Mouse (Mus musculus): ENCODE measurements around the gene Tmod2. TPM values are rescaled to one million over a fixed set of nuclear protein-coding genes. Genes with fewer than 3 reads are reported as not detected.
A peak's percentile ranks its signal among the peaks of the same experiment; 100 is the strongest.

The Tmod2 gene
- total and polyA plus RNA-seq, 3 experiments, result 0.16 to 1.7 (median 0.17) TPM

- H3K4me3 ChIP-seq (replicated peaks in 1 of 3; ENCODE audit: low read depth in 2 of 3, low read length in 2 of 3, poor library complexity in 1 of 3), result no peak overlapping the region
- H3K79me2 ChIP-seq (replicated peaks; ENCODE audit: control insufficient read depth, extremely low read depth, insufficient read depth, poor library complexity, severe bottlenecking), result peaks cover 39% of the 10 kb centered on the region
- no peaks in the 10 kb centered on the region for H3K27me3 ChIP-seq (replicated peaks)
- H3K27ac ChIP-seq (ENCODE audit: insufficient read depth, low read depth), result no peak overlapping the region
- H3K9me3 ChIP-seq (replicated peaks; ENCODE audit: low read length), result peaks cover 2% of the 10 kb centered on the region
- dilution Hi-C loops (cut with MboI; ENCODE audit: extremely low pct_ligation_motif_present, extremely low pct_unique_long_range_greater_than_20kb, low sequenced_read_pairs) (no loop called here), in situ Hi-C loops (cut with MboI; ENCODE audit: low pct_ligation_motif_present, low pct_unique_long_range_greater_than_20kb, low sequenced_read_pairs) (no loop called here)
- H3K4me2 ChIP-seq (ENCODE audit: insufficient read depth, low read depth, poor library complexity, severe bottlenecking), result peak overlapping the region; percentile 34; the same call in 1 of the 2 replicates
- H3K4me1 ChIP-seq (ENCODE audit: control insufficient read depth in 1 of 2, insufficient read depth in 2 of 2), result peaks cover 23 to 43% of the 10 kb centered on the region in 2 experiments
- TF ChIP-seq GABPA (IDR thresholded peaks at IDR 0.05; ENCODE audit: insufficient replicate concordance, low read depth, low read length) (no peak), HCFC1 (IDR thresholded peaks at IDR 0.05; ENCODE audit: low read depth, low read length) (no peak), TCF12 (IDR thresholded peaks at IDR 0.05; ENCODE audit: low read depth, low read length) (no peak), ZC3H11A (IDR thresholded peaks at IDR 0.05; ENCODE audit: low read depth, low read length) (no peak), POLR2A (IDR thresholded peaks at IDR 0.05; ENCODE audit: low read depth, low read length) (no peak), NELFE (IDR thresholded peaks at IDR 0.05; ENCODE audit: low read depth, low read length) (no peak), USF1 (IDR thresholded peaks at IDR 0.05; ENCODE audit: low read depth, low read length) (no peak), KAT2A (IDR thresholded peaks at IDR 0.05; ENCODE audit: insufficient replicate concordance, low read length) (no peak), MAZ (IDR thresholded peaks at IDR 0.05; ENCODE audit: low read depth, low read length) (no peak), ELF1 (IDR thresholded peaks at IDR 0.05; ENCODE audit: low read depth, low read length) (no peak), MAFK (IDR thresholded peaks at IDR 0.05; ENCODE audit: insufficient replicate concordance, low read length) (no peak), ZNF384 (IDR thresholded peaks at IDR 0.05; ENCODE audit: low read depth, low read length) (no peak), TBP (conservative IDR thresholded peaks at IDR 0.05; ENCODE audit: low read depth, low read length) (no peak), E2F4 (IDR thresholded peaks at IDR 0.05; ENCODE audit: insufficient replicate concordance, low read depth, low read length) (no peak), USF2 (conservative IDR thresholded peaks at IDR 0.05; ENCODE audit: low read depth, low read length) (no peak), BHLHE40 (IDR thresholded peaks at IDR 0.05; ENCODE audit: low read depth, low read length) (no peak)
- peaks cover 3 to 22% of the 10 kb centered on the region in 2 experiments for H3K36me3 ChIP-seq (replicated peaks in 1 of 2; ENCODE audit: control insufficient read depth in 1 of 2, insufficient read depth in 1 of 2, low read length in 1 of 2)
- no peak for DNase-seq (ENCODE audit: extremely low read depth)
- no peak overlapping the region for H3K9ac ChIP-seq (ENCODE audit: insufficient read depth, low read depth)
These were observed 21.0 kb upstream of the Tmod2 start for GRCm38 (mm10) chr9:75632111-75632510.

GRCm38 (mm10) chr9:75630823-75631454 lies 19.8 kb upstream of the Tmod2 start:
- H3K4me2 ChIP-seq (ENCODE audit: insufficient read depth, low read depth, poor library complexity, severe bottlenecking), result peak overlapping the region; percentile 78
- H3K27ac ChIP-seq (ENCODE audit: insufficient read depth, low read depth), result peak overlapping the region; percentile 65
- peak; percentile 81 for DNase-seq (ENCODE audit: extremely low read depth)
- H3K4me1 ChIP-seq (ENCODE audit: control insufficient read depth in 1 of 2, insufficient read depth in 2 of 2), result peaks cover 23 to 48% of the 10 kb centered on the region in 2 experiments
- dilution Hi-C loops (cut with MboI; ENCODE audit: extremely low pct_ligation_motif_present, extremely low pct_unique_long_range_greater_than_20kb, low sequenced_read_pairs), result no loop called here
- peaks cover 3 to 20% of the 10 kb centered on the region in 2 experiments for H3K36me3 ChIP-seq (replicated peaks in 1 of 2; ENCODE audit: control insufficient read depth in 1 of 2, insufficient read depth in 1 of 2, low read length in 1 of 2)
- peak overlapping the region in 1 of 3 experiments; percentile 16 for H3K4me3 ChIP-seq (replicated peaks in 1 of 3; ENCODE audit: low read depth in 2 of 3, low read length in 2 of 3, poor library complexity in 1 of 3)
- in situ Hi-C loops (cut with MboI; ENCODE audit: low pct_ligation_motif_present, low pct_unique_long_range_greater_than_20kb, low sequenced_read_pairs), result no loop called here
- H3K9ac ChIP-seq (ENCODE audit: insufficient read depth, low read depth), result peak overlapping the region; percentile 32; the same call in 1 of the 2 replicates
- TF ChIP-seq POLR2A (IDR thresholded peaks at IDR 0.05; ENCODE audit: low read depth, low read length) (peak; percentile 40; the same call in 1 of the 2 replicates), HCFC1 (IDR thresholded peaks at IDR 0.05; ENCODE audit: low read depth, low read length) (no peak; the same call in 1 of the 2 replicates), BHLHE40 (IDR thresholded peaks at IDR 0.05; ENCODE audit: low read depth, low read length) (peak; percentile 62), TCF12 (IDR thresholded peaks at IDR 0.05; ENCODE audit: low read depth, low read length) (peak; percentile 59), MEF2A (IDR thresholded peaks at IDR 0.05; ENCODE audit: borderline replicate concordance, low read depth, low read length) (peak; percentile 62), IRF4 (IDR thresholded peaks at IDR 0.05; ENCODE audit: low read depth, low read length) (peak; percentile 93), RCOR1 (conservative IDR thresholded peaks at IDR 0.05; ENCODE audit: low read depth, low read length) (peak; percentile 65; the same call in 1 of the 2 replicates), EP300 (IDR thresholded peaks at IDR 0.05; ENCODE audit: low read length) (peak; percentile 94), MAFK (IDR thresholded peaks at IDR 0.05; ENCODE audit: insufficient replicate concordance, low read length) (0 out of 2 replicates have a peak, but pooled peaks have one; percentile 42), ETS1 (conservative IDR thresholded peaks at IDR 0.05; ENCODE audit: low read depth, low read length) (peak; percentile 73), SIN3A (IDR thresholded peaks at IDR 0.05; ENCODE audit: low read length) (peak; percentile 51; the same call in 1 of the 2 replicates), CHD2 (IDR thresholded peaks at IDR 0.05; ENCODE audit: low read length) (no peak; the same call in 1 of the 2 replicates), MYC (IDR thresholded peaks at IDR 0.05; ENCODE audit: low read depth, low read length) (0 out of 2 replicates have a peak, but pooled peaks have one; percentile 32), ELF1 (IDR thresholded peaks at IDR 0.05; ENCODE audit: low read depth, low read length) (peak; percentile 45; the same call in 1 of the 2 replicates), KAT2A (IDR thresholded peaks at IDR 0.05; ENCODE audit: insufficient replicate concordance, low read length) (no peak), E2F4 (IDR thresholded peaks at IDR 0.05; ENCODE audit: insufficient replicate concordance, low read depth, low read length) (no peak)
- peaks cover 4% of the 10 kb centered on the region for H3K9me3 ChIP-seq (replicated peaks; ENCODE audit: low read length)
- peaks cover 47% of the 10 kb centered on the region for H3K79me2 ChIP-seq (replicated peaks; ENCODE audit: control insufficient read depth, extremely low read depth, insufficient read depth, poor library complexity, severe bottlenecking)
- H3K27me3 ChIP-seq (replicated peaks), result no peaks in the 10 kb centered on the region
